Mouse (Mus musculus): ENCODE measurements around the gene Gm9732.
"Not testable (repeated sequence)": the region's sequence is repeated elsewhere in the genome, so short reads cannot be mapped to it uniquely, and the experiment has no call there.

Gene Gm9732

DNA sequence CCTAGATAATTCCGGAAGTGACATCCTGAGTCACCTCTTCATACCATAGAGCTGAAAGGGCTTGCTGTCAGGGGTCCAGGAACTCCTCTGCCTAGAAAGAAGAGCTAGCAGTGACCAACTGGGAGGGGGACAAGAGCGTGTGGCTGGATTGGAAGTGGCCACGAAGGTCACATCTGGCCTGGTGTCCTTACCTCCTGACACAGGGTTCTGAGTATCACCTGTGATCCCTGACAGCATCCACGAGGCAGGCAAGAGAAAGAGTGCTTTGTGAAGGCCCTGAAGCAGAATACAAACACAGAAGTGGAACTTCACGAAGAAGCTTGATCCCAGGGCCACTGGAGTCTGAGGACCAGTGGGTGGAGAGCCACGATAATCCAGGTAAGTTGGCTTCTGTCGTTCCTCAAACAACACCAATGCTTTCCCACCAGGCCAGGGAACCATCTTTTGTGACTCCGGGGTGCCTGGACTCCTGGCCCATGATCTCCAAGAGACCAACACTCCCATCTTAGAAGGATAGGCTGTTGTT, at the start of gene Gm9732:
Gene Gm9732, plus strand, starts transcription at position 51 of the 526 bp plus-strand sequence.
- peak in 1 of 2 experiments; percentile 4 for DNase-seq

GRCm38 (mm10) chr14:43235204-43235603, 39.6 kb upstream of the Gm9732 start, which contains the start of gene Gm8122:
TSS of gene Gm8122 (minus strand) at chr14:43235304.
- not testable (repeated sequence) for DNase-seq

- DNase-seq, result not testable (repeated sequence)
Observed at GRCm38 (mm10) chr14:43237769-43238168, 37.1 kb upstream of the Gm9732 start.

DNA sequence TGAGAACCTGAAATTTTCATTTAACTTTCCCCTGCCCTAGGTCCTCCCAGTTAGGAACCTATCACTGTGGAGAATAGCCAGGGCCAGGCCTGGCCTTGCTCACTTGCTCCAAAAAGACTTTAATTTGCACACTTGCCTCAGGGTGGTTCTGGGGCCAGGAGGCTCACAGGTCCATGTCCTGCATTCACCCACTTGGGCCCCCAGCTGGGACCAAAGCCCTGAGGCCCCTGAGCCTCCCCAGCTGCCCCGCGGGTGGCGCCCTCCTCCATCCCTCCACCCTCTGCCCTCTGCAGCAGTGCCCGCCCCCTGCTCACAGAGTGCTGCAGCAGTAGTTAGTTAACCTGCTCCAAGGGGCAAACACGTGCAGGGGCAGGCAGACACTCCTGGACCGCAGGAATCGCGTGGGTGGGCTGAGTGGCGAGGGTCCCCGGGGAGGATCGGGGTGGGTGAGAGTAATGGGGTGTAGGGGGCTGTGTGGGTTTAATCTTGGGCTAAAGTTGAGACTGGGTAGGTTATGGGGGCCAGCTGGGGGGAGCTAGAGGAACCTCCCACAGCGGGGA, 25.1 kb upstream of the Gm9732 start:
- peak in 1 of 2 experiments; percentile 11 for DNase-seq

GRCm38 (mm10) chr14:43250549-43251253, 24.1 kb upstream of the Gm9732 start:
- not testable (repeated sequence) for DNase-seq

GRCm38 (mm10) chr14:43256511-43256910, 18.3 kb upstream of the Gm9732 start:
- not testable (repeated sequence) for DNase-seq

DNA sequence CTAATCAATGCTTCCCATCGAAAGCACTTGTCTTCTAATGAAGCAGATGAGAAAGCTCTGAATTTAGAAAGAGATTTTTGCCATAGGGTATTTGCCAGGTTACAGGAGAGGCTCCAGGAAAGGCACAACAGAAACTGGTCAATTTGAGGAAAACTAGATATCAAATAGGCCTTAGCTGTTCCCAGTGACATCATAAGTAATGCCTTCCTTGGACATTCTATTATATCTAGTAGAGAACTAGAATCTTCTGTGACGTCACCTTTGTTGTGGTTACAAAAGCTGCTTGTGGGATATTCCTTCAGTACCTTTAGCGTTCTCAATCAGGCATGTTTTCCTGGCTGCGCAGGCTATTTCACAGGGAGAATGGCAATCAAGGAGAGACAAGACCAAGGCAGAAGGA, 16.5 kb upstream of the Gm9732 start, which contains the start of gene Gm8126:
Gene Gm8126, plus strand, starts transcription at position 301 of the 400 bp plus-strand sequence.
- DNase-seq, result not testable (repeated sequence)

- not testable (repeated sequence) for DNase-seq
Observed at GRCm38 (mm10) chr14:43263421-43263820, 11.4 kb upstream of the Gm9732 start.

DNA sequence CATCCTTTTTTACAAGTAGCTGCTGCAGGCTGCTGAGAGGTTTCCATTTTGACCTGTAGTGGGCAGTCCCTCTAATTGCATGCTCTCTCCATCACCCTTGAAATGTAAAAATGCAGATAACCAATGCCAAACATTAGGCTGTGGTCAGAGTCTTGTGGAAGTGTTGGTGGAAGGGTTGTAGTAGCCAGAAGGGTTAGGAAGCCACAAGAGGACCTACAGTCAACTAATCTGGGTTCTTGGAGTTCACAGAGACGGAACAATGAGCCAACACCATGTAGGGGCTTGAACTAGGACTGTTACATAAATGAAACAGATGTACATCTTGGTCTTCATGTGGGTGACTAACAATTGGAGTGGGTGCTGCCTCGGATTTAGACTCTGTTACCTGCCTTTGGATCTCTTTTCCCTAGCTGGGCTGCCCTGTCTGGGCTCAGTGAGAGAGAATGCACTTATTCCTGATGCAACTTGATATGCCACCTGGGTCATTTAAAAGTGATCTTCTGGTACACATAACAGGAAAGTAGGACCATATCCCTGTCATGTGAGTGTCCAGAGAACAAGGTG, 6.2 kb upstream of the Gm9732 start:
- DNase-seq, result not testable (repeated sequence)

- DNase-seq, result not testable (repeated sequence)
Observed at GRCm38 (mm10) chr14:43269211-43269610, 5.6 kb upstream of the Gm9732 start.

DNA sequence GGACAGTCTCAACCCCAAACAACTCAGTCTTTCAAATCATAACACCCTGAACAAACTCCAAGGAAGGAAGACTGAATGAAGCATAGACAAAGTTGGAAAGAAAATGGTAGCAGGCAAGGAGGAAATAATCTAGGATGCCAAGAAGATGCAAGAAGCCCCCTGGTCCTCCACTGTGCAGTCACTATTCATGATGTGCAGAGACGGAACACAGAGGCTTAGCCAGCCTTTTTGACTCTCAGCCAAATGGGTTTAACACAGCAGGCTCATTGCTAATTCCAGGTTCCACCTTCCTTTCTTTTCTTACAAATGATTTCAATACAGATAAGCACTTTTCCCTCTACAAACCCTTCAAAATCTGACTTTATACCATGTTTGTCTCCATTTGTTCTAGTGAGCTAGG, 1.7 kb upstream of the Gm9732 start:
- peak in 1 of 2 experiments; percentile 4 for DNase-seq

GRCm38 (mm10) chr14:43275752-43276151, 916 bp downstream of the Gm9732 start:
- DNase-seq, result peak in 1 of 2 experiments; percentile 2

- not testable (repeated sequence) for DNase-seq
Observed at GRCm38 (mm10) chr14:43277468-43277867, 2.6 kb downstream of the Gm9732 start.

- peak in 1 of 2 experiments; percentile 4 for DNase-seq
Observed at GRCm38 (mm10) chr14:43278146-43278545, 3.3 kb downstream of the Gm9732 start.

DNA sequence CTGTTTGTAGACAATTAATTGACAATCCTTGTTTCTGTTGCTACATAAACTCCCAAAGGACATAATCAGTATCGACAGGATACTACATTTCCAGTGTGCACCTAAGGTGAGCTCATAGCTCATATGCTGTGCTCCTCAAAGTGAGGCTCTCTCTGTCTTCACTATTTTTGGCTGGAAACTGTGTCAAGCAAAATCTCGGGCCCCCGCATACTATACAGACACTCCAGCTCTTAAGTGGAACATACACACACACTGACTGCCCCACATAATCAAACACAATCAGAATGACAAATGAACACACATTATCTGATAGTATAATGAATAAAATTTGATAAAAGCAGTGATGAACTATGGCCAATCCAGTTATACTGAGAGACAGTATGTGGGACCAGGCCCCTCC, 3.8 kb downstream of the Gm9732 start:
- peak in 1 of 2 experiments; percentile 7 for DNase-seq

DNA sequence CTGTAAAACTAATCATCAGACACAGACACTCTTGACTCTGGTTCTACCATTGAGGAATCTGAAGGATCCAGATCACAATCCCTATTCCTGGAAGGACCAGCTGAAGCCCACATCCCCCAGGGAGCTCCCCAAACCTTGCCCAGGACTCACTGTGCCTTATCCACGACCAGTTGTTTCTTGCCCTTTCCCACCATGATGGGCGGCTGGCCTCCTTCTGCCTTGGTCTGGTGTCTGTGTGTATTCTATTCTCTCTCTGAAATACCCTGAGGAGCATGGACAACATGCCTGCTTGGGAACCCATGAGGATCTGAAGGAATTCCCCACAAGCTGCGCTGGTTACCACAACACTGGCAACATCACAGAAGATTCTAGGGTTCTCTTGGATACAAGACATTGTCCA, 18.7 kb downstream of the Gm9732 start, which contains the start of gene Gm8127:
Gene Gm8127, minus strand, starts transcription at position 330 of the 400 bp plus-strand sequence.
- not testable (repeated sequence) for DNase-seq

DNA sequence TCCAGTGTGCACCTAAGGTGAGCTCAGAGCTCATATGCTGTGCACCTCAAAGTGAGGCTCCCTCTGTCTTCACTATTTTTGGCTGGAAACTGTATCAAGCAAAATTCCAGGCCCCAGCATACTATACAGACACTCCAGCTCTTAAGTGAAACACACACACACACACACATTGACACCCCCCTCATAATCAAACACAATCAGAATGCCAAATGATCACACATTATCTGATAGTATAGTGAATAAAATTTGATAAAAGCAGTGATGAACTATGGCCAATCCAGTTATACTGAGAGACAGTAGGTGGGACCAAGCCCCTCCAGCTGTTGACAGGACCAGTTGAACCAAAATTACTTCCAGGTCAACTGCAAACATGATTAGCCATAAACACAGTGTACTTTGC, 44.7 kb downstream of the Gm9732 start:
- DNase-seq, result not testable (repeated sequence)

DNA sequence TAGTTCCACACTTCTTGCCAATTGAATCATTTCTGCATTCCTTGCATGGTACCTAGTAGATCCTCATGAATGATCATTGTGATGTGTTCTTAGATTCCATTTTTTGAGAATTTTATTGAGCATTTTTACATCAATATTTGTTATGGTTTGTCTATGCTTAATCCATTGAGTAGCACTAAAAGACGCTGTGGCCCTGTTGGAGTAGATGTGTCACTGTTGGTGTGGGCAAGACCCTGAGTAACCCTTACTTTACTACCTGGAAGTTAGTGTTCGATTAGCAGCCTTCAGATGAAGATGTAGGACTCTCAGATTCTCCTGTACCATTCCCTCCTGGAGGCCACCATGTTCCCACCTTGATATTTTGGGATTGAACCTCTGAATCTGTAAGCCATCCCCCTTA, 53.8 kb downstream of the Gm9732 start:
- not testable (repeated sequence) for DNase-seq

DNA sequence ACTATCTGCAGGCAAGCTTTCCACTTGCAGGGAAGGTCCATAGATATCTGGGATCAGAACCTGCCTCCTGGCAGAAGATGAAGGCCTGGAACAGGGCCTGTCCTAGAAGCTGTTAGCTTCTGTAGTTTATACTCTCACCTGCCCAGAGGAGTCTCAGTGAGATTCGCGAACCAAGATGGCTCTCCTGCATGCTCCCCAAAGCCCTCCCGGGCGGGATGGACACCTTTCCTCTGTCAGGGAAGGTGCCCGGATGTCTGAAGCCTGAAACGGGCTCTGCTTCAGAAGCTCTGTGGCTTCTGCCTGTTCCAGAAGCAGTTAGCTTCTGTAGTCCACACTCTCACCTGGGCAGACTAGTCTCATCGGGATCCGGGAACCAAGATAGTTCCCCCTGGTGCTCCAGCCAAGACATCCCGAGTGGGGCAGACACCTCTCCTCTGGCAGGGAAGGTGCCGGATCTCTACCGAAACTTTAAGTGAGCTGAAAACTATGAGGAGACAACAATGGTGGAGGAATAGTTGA, 56.6 kb downstream of the Gm9732 start:
- DNase-seq, result not testable (repeated sequence)

GRCm38 (mm10) chr14:43337646-43338045, 62.8 kb downstream of the Gm9732 start:
- DNase-seq, result not testable (repeated sequence)

- not testable (repeated sequence) for DNase-seq
Observed at GRCm38 (mm10) chr14:43347711-43348110, 72.9 kb downstream of the Gm9732 start, which contains the start of gene 1700001F09Rik. TSS of gene 1700001F09Rik (minus strand) at chr14:43347811.

DNA sequence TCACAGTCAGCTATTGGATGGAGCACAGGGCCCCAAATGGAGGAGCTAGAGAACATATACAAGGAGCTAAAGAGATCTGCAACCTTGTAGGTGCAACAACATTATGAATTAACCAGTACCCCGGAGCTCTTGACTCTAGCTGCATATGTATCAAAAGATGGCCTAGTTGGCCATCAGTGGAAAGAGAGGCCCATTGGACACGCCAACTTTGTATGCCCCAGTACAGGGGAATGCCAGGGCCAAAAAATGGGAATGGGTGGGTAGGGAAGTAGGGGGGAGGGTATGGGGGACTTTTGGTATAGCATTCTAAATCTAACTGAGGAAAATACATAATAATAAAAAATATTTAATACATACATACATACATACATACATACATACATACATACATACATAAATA, 78.1 kb downstream of the Gm9732 start:
- DNase-seq, result not testable (repeated sequence)

All from cerebellum, postnatal 14 days (tissue).